Mouse (Mus musculus) spleen, adult 2 months (tissue): ENCODE results near the gene Actrt3.

ENCODE experiments used
- CTCF ChIP-seq: fragments of 200-500 bp; IDR thresholded peaks from 2 replicates; pipeline ENCODE4 v1.5.1; 2011; ENCODE audit warnings: mild to moderate bottlenecking, inconsistent platforms; ENCODE audit not compliant: insufficient read depth, insufficient read length, insufficient replicate concordance; ENCODE audit errors: extremely low read depth
- POLR2A ChIP-seq: fragments of 200-500 bp; IDR thresholded peaks from 2 replicates; pipeline ENCODE4 v1.6.1; 2011; ENCODE audit warnings: low read depth, low read length, inconsistent platforms

GRCm38 (mm10) chr3:30560677-30561314 is 38.9 kb downstream of the Actrt3 start:
- TF ChIP-seq CTCF (no peak), POLR2A (no peak)
